Mouse (Mus musculus) heart, embryonic 11.5 days (tissue): ENCODE measurements at regions not wholly inside any gene's neighbourhood (a gene's known extent, or its start where the extent isn't known, plus 50 kb on each side); places are given as distances from the start of the nearest gene placed in this dataset.
A peak's percentile ranks its signal among the peaks of the same experiment; 100 is the strongest.

Source experiments
- ATAC-seq: fragments of 200-750 bp; cut with Nextera tagmentation; replicated peaks from 2 replicates; pipeline ENCODE4 v1.8.0; 2017; ENCODE audit warnings: moderate library complexity; ENCODE audit not compliant: insufficient number of reproducible peaks, low FRiP score, low TSS enrichment
- H3K27ac ChIP-seq: fragments of 300-500 bp; sonication (generic); 2 replicates; pipeline ENCODE4 v1.5.1; 2014; ENCODE audit warnings: mild to moderate bottlenecking, low read depth, low read length
- H3K27me3 ChIP-seq: fragments of 300-500 bp; sonication (generic); 2 replicates; pipeline ENCODE4 v1.6.1; 2014; ENCODE audit warnings: mild to moderate bottlenecking, low read length, mixed read lengths; ENCODE audit not compliant: control insufficient read depth, insufficient read depth
- H3K36me3 ChIP-seq: fragments of 300-500 bp; sonication (generic); 2 replicates; pipeline ENCODE4 v1.6.1; 2014; ENCODE audit warnings: mild to moderate bottlenecking, low read length, moderate library complexity, mixed read lengths; ENCODE audit not compliant: control insufficient read depth, insufficient read depth
- H3K4me1 ChIP-seq: fragments of 300-500 bp; sonication (generic); 2 replicates; pipeline ENCODE4 v1.6.1; 2014; ENCODE audit warnings: low read length; ENCODE audit not compliant: control insufficient read depth, insufficient read depth
- H3K4me2 ChIP-seq: fragments of 300-500 bp; sonication (generic); 2 replicates; pipeline ENCODE4 v1.6.1; 2014; ENCODE audit warnings: mild to moderate bottlenecking, moderate library complexity
- H3K4me3 ChIP-seq: fragments of 300-500 bp; sonication (generic); 2 replicates; pipeline ENCODE4 v1.5.1; 2014; ENCODE audit warnings: low read depth, low read length
- H3K9ac ChIP-seq: fragments of 300-500 bp; sonication (generic); 2 replicates; pipeline ENCODE4 v1.6.1; 2014; ENCODE audit warnings: mild to moderate bottlenecking, low read depth, low read length, moderate library complexity
- H3K9me3 ChIP-seq: fragments of 300-500 bp; sonication (generic); replicated peaks from 2 replicates; pipeline ENCODE4 v1.6.1; 2016; ENCODE audit warnings: low read length; ENCODE audit not compliant: control insufficient read depth
- WGBS: fragments of 180-500 bp; shearing (Covaris S2); extraction: QIAGEN DNeasy Blood & Tissue Kit; methylation state at CpG from one replicate; pipeline ENCODE4 v1.1.7; 2014; ENCODE audit not compliant: insufficient replicate concordance; 5-methylcytosine and 5-hydroxymethylcytosine counted together

DNA sequence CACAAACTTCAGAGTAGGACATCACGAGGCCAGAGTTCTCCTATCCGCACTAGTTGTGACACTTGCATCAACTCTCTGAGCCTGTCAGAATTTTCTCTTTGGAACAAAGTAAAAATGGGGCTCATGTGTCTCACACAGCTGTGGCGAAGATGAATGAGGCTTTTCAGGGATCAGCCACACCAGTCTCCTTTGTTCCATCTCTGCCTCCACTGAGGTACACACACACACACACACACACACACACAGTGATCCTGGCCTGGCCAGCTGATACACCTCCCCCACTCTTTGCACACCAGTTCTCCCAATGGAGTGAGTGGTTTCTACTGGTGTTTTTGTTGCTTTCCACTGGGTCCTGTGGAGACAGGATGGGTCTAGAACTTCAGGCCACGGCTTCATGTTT is 105.9 kb upstream of the D7Ertd443e start:
- H3K36me3 ChIP-seq: no peaks in the 10 kb centered on the region
- no peaks in the 10 kb centered on the region for H3K27me3 ChIP-seq
- 71% methylated on average over 4 of the region's 4 CpGs for whole genome bisulfite sequencing
- H3K4me3 ChIP-seq: no peak overlapping the region
- H3K9me3 ChIP-seq: no peaks in the 10 kb centered on the region
- H3K9ac ChIP-seq: no peak overlapping the region
- no peak for ATAC-seq
- no peaks in the 10 kb centered on the region for H3K4me1 ChIP-seq
- no peak overlapping the region for H3K4me2 ChIP-seq
- H3K27ac ChIP-seq: no peak overlapping the region

DNA sequence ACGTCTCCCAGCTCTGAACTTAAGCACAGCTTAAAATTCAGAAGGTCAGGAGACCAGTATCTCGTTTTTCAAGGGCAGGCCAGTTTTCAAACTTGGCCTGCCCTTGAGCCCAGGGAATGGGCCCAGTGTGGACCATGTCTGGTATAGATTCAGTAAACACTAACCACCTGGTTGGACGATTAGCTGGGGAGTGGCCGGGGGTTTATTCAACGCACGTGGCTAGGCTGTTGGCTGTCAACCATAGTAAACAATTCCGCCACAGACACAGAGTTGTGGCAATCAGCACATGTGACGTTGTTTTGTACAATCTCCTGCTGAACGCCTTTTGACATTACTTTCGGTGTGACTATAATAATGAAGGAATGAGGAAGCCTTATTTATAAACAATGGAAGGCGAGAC is 111.8 kb upstream of the D7Ertd443e start:
- no peaks in the 10 kb centered on the region for H3K9me3 ChIP-seq
- H3K27ac ChIP-seq: no peak overlapping the region
- no peaks in the 10 kb centered on the region for H3K27me3 ChIP-seq
- no peak overlapping the region for H3K4me2 ChIP-seq
- no peaks in the 10 kb centered on the region for H3K36me3 ChIP-seq
- ATAC-seq: no peak
- WGBS: 71% methylated on average over 11 of the region's 11 CpGs
- H3K4me1 ChIP-seq: peaks cover 8% of the 10 kb centered on the region
- no peak overlapping the region for H3K4me3 ChIP-seq
- no peak overlapping the region for H3K9ac ChIP-seq

- H3K36me3 ChIP-seq: no peaks in the 10 kb centered on the region
- no peak for ATAC-seq
- H3K9me3 ChIP-seq: no peaks in the 10 kb centered on the region
- no peak overlapping the region for H3K27ac ChIP-seq
- H3K4me2 ChIP-seq: no peak overlapping the region
- no peaks in the 10 kb centered on the region for H3K27me3 ChIP-seq
- no peak overlapping the region for H3K9ac ChIP-seq
- H3K4me1 ChIP-seq: peaks cover 8% of the 10 kb centered on the region
- H3K4me3 ChIP-seq: no peak overlapping the region
- 80% methylated on average over 4 of the region's 4 CpGs for WGBS
Measured at GRCm38 (mm10) chr7:134497870-134498269, 112.4 kb upstream of the D7Ertd443e start.

GRCm38 (mm10) chr7:134498716-134499115 is 113.3 kb upstream of the D7Ertd443e start:
- H3K27ac ChIP-seq: peak overlapping the region; percentile 23; the same call in 1 of the 2 replicates
- 37% methylated on average over 9 of the region's 9 CpGs for WGBS
- peaks cover 8% of the 10 kb centered on the region for H3K4me1 ChIP-seq
- no peaks in the 10 kb centered on the region for H3K36me3 ChIP-seq
- peak overlapping the region; percentile 34 for H3K4me2 ChIP-seq
- no peaks in the 10 kb centered on the region for H3K27me3 ChIP-seq
- no peak overlapping the region for H3K9ac ChIP-seq
- H3K4me3 ChIP-seq: no peak overlapping the region
- no peaks in the 10 kb centered on the region for H3K9me3 ChIP-seq
- ATAC-seq: peak; percentile 18; the same call in 1 of the 2 replicates

DNA sequence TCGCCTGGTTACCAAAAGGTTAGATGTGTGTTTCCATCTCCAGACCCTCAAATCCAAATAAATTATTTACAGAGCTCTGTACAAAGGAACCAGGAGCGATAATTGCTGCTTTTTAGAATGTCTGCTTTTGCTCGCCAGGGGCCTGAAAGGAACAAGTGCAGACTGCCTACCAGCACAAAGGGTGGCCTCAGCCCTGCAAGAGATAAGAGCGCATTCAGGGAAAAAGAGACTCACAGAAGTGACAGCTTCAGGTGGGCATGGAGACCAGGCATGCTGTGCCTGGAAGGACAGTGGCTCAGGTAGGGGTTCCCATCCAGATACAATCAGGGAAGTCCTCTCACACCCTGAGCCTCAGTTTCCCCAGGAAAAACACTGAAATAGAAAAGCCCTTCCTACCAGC is 114.0 kb upstream of the D7Ertd443e start:
- no peaks in the 10 kb centered on the region for H3K36me3 ChIP-seq
- H3K4me3 ChIP-seq: no peak overlapping the region
- H3K9ac ChIP-seq: no peak overlapping the region
- ATAC-seq: no peak
- peak overlapping the region; percentile 34 for H3K4me2 ChIP-seq
- peaks cover 8% of the 10 kb centered on the region for H3K4me1 ChIP-seq
- H3K27ac ChIP-seq: peak overlapping the region; percentile 23; the same call in 1 of the 2 replicates
- no peaks in the 10 kb centered on the region for H3K9me3 ChIP-seq
- H3K27me3 ChIP-seq: no peaks in the 10 kb centered on the region
- 23% methylated on average over 4 of the region's 4 CpGs for WGBS

GRCm38 (mm10) chr7:134500210-134500609 is 114.7 kb upstream of the D7Ertd443e start:
- H3K4me3 ChIP-seq: no peak overlapping the region
- H3K27ac ChIP-seq: no peak overlapping the region
- no peaks in the 10 kb centered on the region for H3K36me3 ChIP-seq
- no peaks in the 10 kb centered on the region for H3K9me3 ChIP-seq
- H3K4me1 ChIP-seq: peaks cover 8% of the 10 kb centered on the region
- no peak overlapping the region for H3K4me2 ChIP-seq
- ATAC-seq: no peak
- 46% methylated on average over 4 of the region's 4 CpGs for WGBS
- H3K27me3 ChIP-seq: no peaks in the 10 kb centered on the region
- no peak overlapping the region for H3K9ac ChIP-seq

GRCm38 (mm10) chr7:134501079-134501478 is 115.6 kb upstream of the D7Ertd443e start:
- no peaks in the 10 kb centered on the region for H3K9me3 ChIP-seq
- no peak overlapping the region for H3K4me2 ChIP-seq
- ATAC-seq: no peak
- no peaks in the 10 kb centered on the region for H3K27me3 ChIP-seq
- no peak overlapping the region for H3K27ac ChIP-seq
- no peak overlapping the region for H3K9ac ChIP-seq
- H3K36me3 ChIP-seq: no peaks in the 10 kb centered on the region
- no peak overlapping the region for H3K4me3 ChIP-seq
- peaks cover 8% of the 10 kb centered on the region for H3K4me1 ChIP-seq
- WGBS: 29% methylated on average over 1 of the region's 1 CpGs

GRCm38 (mm10) chr7:134510333-134510928 is 125.0 kb upstream of the D7Ertd443e start:
- Histone ChIP-seq H3K9ac (no peak overlapping the region), H3K4me3 (no peak overlapping the region), H3K27me3 (no peaks in the 10 kb centered on the region), H3K27ac (no peak overlapping the region), H3K36me3 (no peaks in the 10 kb centered on the region), H3K4me1 (no peaks in the 10 kb centered on the region), H3K4me2 (no peak overlapping the region), H3K9me3 (no peaks in the 10 kb centered on the region)
- WGBS: 75% methylated on average over 6 of the region's 6 CpGs
- no peak for ATAC-seq

- WGBS: 54% methylated on average over 9 of the region's 9 CpGs
- Histone ChIP-seq H3K36me3 (no peaks in the 10 kb centered on the region), H3K9me3 (no peaks in the 10 kb centered on the region), H3K9ac (no peak overlapping the region), H3K27me3 (no peaks in the 10 kb centered on the region), H3K4me2 (no peak overlapping the region), H3K27ac (no peak overlapping the region), H3K4me3 (no peak overlapping the region), H3K4me1 (no peaks in the 10 kb centered on the region)
- no peak for ATAC-seq
Measured at GRCm38 (mm10) chr7:134519372-134519975, 134.0 kb upstream of the D7Ertd443e start.
